Mouse (Mus musculus) embryonic facial prominence, embryonic 13.5 days (tissue): ENCODE results near the gene Ptprz1. TPM values are rescaled to one million over a fixed set of nuclear protein-coding genes. Genes with fewer than 3 reads are reported as not detected.

Experiments used
- ATAC-seq: fragments of 200-750 bp; cut with Nextera tagmentation; 2 replicates; pipeline ENCODE4 v1.8.0; 2017; ENCODE audit warnings: low read depth; ENCODE audit not compliant: insufficient number of reproducible peaks, insufficient read depth, low FRiP score, low TSS enrichment
- H3K27ac ChIP-seq: fragments of 300-500 bp; sonication (generic); 2 replicates; pipeline ENCODE4 v1.5.1; 2015; ENCODE audit warnings: moderate library complexity, mild to moderate bottlenecking, inconsistent platforms
- H3K27me3 ChIP-seq: fragments of 300-500 bp; sonication (generic); 2 replicates; pipeline ENCODE4 v1.6.1; 2015; ENCODE audit warnings: mild to moderate bottlenecking, inconsistent platforms
- H3K36me3 ChIP-seq: fragments of 300-500 bp; sonication (generic); 2 replicates; pipeline ENCODE4 v1.6.1; 2015; ENCODE audit warnings: mild to moderate bottlenecking, inconsistent platforms
- H3K4me1 ChIP-seq: fragments of 300-500 bp; sonication (generic); 2 replicates; pipeline ENCODE4 v1.6.1; 2015; ENCODE audit warnings: inconsistent platforms
- H3K4me2 ChIP-seq: fragments of 300-500 bp; sonication (generic); 2 replicates; pipeline ENCODE4 v1.6.1; 2015; ENCODE audit warnings: moderate library complexity, mild to moderate bottlenecking, inconsistent platforms
- H3K4me3 ChIP-seq: fragments of 300-500 bp; sonication (generic); 2 replicates; pipeline ENCODE4 v1.5.1; 2015; ENCODE audit warnings: mild to moderate bottlenecking, inconsistent platforms
- H3K9ac ChIP-seq: fragments of 300-500 bp; sonication (generic); 2 replicates; pipeline ENCODE4 v1.6.1; 2015; ENCODE audit warnings: mild to moderate bottlenecking, inconsistent platforms
- H3K9me3 ChIP-seq: fragments of 300-500 bp; sonication (generic); 2 replicates; pipeline ENCODE4 v1.6.1; 2016; ENCODE audit warnings: inconsistent platforms
- WGBS: fragments of 180-500 bp; shearing (Covaris S2); methylation state at CpG from one replicate; pipeline ENCODE4 v1.1.7; 2015; ENCODE audit warnings: mixed read lengths; 5-methylcytosine and 5-hydroxymethylcytosine counted together
- polyA plus RNA-seq: library from polyadenylated mRNA; unstranded; fragments of >200 nt; fragmentation: Nextera tagmentation; extraction: Ambion mirVana; gene quantifications from 2 replicates; pipeline ENCODE4 v1.2.1, GENCODE M21; 2015

The Ptprz1 gene
- 19.5 and 25.1 TPM in 2 replicates for polyA plus RNA-seq

DNA sequence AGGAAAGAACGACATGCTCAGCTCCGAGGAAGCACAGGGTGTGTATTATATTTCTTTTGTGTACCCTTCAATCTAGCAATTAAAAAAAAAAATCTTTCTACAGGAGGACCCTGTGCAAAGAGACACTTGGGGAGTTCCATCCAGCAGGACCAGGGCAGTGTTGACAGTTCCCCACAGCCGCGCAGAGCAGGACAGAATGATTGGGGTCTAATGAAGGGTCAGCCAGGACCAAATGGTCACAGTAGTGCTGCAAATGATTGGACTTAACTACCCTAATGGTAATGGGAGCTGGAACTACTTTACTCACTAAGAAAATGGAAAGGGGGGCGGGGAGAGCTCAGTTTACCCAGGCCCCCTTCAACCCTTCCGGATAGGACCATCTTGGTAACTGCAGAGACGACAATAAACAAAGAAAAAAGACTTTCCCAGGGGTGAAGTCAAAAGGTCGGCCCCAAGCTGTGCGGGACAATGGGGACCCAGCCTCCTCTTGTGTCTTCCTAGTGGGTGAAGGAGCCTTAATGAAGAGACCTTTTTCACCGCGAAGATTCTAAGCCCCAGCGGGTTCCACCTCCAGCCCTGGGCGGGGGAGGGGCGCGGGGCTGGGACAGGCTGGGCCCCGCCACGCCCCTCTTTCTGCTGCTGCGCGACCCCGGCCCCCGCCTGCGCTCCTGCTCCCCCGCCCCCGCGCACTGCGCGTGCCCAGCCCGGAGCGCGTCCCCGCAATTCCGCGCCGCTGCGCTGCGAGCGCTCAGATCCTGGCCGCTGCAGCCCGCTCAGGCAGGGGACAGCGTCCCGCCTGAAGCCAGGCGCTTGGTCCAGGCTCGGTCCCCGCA is at the start of gene Ptprz1:
TSS of gene Ptprz1 (plus strand) at position 722 of the 833 bp plus-strand sequence.
- peak within 1 kb of the TSS; percentile 62 for H3K4me3 ChIP-seq
- peak within 1 kb of the TSS; percentile 76 for H3K9ac ChIP-seq
- peaks cover 11% of the 10 kb centered on the region for H3K27me3 ChIP-seq
- no peaks in the 10 kb centered on the region for H3K36me3 ChIP-seq
- under 1% methylated on average over 44 of the region's 44 CpGs for WGBS
- ATAC-seq, result peak; percentile 90
- no peak within 1 kb of the TSS for H3K27ac ChIP-seq
- H3K4me1 ChIP-seq, result peaks cover 11% of the 10 kb centered on the region; the same call in 1 of the 2 replicates
- H3K4me2 ChIP-seq, result peak within 1 kb of the TSS; percentile 93
- no peaks in the 10 kb centered on the region for H3K9me3 ChIP-seq

DNA sequence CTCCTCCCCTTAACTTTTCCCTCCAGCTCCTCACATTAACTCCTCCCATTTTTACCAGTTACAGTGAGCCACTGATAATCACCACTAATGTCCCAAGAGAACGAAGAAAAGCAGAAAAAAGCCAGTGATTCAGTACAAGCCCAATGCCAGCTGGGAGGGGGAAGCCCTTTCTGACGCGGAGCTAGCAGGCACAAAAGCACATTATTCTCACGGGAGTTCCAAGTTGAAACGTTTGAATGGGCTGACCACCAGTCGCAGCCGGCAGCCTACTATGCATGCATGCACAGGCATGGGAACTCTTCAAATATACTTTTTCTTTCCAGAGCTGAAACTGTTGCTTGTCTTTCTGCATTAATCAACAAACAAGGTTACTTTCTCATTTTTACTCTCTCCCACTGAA is 41.7 kb upstream of the Ptprz1 start:
- Histone ChIP-seq H3K4me1 (no peaks in the 10 kb centered on the region), H3K9ac (no peak overlapping the region), H3K4me2 (no peak overlapping the region), H3K36me3 (no peaks in the 10 kb centered on the region), H3K9me3 (no peaks in the 10 kb centered on the region), H3K4me3 (no peak overlapping the region), H3K27ac (no peak overlapping the region), H3K27me3 (no peaks in the 10 kb centered on the region)
- ATAC-seq, result no peak
- WGBS, result 18% methylated on average over 7 of the region's 7 CpGs

DNA sequence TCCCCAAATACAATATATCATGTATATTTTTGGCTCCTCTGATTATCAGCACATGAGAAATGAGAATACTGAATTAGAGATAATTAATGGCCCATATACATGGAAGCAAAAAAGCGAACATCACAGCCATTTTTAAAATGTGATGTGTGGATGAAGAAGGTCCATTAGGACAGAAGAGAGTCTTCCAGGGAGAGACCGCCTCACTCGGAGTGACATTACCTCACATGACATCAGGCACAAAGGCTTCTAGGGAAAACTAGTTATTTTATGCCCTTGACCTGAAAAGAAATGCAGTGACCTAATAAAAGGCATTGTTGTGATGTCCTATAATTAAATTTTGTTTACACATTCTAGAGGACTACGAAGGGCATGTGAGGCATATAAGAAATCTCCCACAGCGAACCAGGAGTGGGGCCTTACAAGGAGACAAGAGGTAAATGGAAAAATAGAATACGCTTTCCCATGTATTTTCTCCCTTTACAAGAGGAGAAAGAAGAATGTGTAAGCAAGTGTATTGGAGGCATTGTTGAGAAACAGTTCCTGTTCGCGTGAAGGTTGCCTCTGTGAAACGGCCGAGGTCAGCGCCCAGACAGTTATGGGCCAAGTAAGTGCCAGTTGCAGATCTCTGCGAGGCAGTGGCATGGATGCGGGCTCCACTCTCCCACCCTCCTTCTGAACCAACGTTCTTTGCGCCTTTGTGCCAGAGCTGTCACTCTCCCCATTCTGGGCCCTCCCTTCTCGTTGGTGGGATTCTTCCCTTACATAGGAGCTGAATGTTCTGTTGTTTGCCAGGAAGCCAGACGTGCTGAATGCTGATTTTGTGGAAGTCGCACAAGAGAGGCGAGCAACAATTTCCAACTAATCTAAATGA is 41.0 kb upstream of the Ptprz1 start:
- Histone ChIP-seq H3K27ac (no peak overlapping the region), H3K4me2 (no peak overlapping the region), H3K9ac (no peak overlapping the region), H3K27me3 (no peaks in the 10 kb centered on the region), H3K4me3 (no peak overlapping the region), H3K9me3 (no peaks in the 10 kb centered on the region), H3K36me3 (no peaks in the 10 kb centered on the region), H3K4me1 (no peaks in the 10 kb centered on the region)
- ATAC-seq, result no peak
- 64% methylated on average over 19 of the region's 19 CpGs for WGBS

DNA sequence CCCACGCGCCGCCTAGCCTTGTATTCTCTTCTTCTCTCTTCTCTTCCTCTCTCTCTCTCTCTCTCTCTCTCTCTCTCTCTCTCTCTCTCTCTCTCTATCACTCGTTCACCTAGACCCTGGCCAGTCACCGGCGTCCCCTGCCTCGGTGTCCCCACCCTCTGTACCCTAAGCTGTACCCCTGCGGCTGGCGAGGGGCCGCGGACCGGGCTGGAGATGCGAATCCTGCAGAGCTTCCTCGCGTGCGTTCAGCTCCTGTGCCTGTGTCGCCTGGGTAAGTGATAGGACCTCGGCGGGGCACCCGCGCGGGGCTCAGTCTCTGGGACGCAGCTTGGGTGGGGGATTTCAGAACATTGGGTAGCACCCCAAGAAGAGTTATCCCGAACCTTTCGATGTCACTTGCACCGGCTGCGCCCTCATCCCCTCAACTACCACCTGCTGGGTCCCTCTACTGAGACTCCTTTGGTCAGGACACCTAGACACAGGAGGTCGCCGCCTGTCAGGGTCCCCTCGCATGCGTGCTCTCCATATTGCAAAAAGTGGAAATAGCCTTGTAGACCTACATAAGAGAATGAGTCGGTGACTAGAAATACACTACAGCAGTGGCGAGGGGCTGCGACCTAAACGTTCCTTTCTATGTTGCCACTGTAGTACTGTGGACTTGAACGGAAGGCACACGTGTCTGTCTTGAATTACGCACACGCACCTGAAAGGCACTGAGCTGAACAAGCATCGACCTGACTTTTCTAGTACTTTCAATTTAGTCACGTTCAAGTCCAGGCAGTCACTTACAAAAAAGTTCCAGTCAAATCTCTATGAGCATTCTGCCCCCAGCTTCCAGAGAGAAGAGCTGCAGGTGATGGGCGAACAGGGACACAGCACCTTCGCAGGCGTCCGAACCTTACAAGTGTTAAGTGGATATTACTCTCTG is 576 bp downstream of the Ptprz1 start:
- Histone ChIP-seq H3K9me3 (no peaks in the 10 kb centered on the region), H3K4me3 (peak overlapping the region; percentile 62), H3K9ac (peak overlapping the region; percentile 76), H3K36me3 (no peaks in the 10 kb centered on the region), H3K4me1 (peaks cover 11% of the 10 kb centered on the region; the same call in 1 of the 2 replicates), H3K27ac (no peak overlapping the region), H3K27me3 (peaks cover 11% of the 10 kb centered on the region), H3K4me2 (peak overlapping the region; percentile 93)
- 1% methylated on average over 45 of the region's 45 CpGs for WGBS
- peak; percentile 32; the same call in 1 of the 2 replicates for ATAC-seq

DNA sequence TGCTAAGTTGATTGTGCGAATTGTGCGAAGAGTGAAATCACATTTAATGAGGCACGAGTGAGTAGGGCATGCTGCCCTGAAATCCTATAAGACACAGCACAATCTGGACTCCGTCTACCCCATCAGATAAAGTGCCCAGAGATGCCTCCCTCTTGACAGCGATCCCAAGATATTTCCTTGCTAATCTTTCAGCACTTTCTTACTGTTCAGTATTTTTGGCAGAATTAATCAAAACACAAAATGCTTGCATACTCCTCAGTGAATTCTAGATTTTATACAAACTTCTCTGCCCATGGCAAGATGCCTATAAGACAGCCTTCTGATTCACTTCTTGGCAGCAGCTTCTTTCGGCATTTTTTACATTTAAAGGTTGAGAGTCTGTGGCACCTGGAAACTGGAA is 12.7 kb downstream of the Ptprz1 start:
- Histone ChIP-seq H3K27me3 (no peaks in the 10 kb centered on the region), H3K4me3 (no peak overlapping the region), H3K9ac (no peak overlapping the region), H3K36me3 (no peaks in the 10 kb centered on the region), H3K4me1 (no peaks in the 10 kb centered on the region), H3K27ac (no peak overlapping the region), H3K9me3 (no peaks in the 10 kb centered on the region), H3K4me2 (no peak overlapping the region)
- no peak for ATAC-seq
- WGBS, result 80% methylated on average over 6 of the region's 6 CpGs

DNA sequence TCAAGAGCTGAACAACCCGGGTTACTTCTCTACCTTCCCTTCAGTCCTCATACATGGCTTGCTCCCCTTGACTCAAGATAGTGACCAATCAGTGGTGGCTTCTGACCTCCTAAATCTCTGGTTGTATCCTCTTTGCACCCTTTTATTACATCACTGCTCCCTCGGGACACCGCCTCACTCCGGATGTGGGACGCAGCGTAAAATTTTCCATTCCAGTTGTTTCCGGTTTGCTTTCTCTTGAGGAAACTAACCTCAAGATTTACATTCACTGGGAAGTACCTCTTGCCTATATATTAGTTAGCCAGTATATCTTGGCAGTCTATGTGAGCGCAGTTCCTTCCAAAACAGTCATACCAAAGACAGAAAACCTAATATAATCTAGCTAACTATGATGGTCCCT is 14.0 kb downstream of the Ptprz1 start:
- 95% methylated on average over 8 of the region's 8 CpGs for WGBS
- Histone ChIP-seq H3K9ac (no peak overlapping the region), H3K4me2 (no peak overlapping the region), H3K4me1 (no peaks in the 10 kb centered on the region), H3K36me3 (no peaks in the 10 kb centered on the region), H3K9me3 (no peaks in the 10 kb centered on the region), H3K4me3 (no peak overlapping the region), H3K27me3 (no peaks in the 10 kb centered on the region), H3K27ac (no peak overlapping the region)
- no peak for ATAC-seq

DNA sequence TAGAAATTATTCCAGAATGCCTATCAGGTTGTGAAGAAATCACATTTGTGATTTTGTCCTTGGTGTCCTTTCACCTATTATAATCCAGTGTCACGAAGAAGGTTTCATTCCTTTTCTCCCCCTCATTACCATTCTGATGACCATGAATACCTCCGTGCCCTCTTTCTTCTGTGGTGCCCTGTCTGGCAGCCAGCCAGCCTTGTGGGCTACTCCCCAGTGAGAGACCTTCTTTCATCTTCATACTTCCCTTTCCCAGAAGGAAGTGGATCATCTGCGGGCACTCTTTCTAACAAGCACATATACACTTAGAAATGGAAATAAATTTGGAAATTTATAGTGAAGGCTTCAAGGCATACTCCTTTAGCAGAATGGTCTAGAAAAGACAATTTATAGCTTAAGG is 26.7 kb downstream of the Ptprz1 start:
- Histone ChIP-seq H3K4me3 (no peak overlapping the region), H3K4me1 (no peaks in the 10 kb centered on the region), H3K9ac (no peak overlapping the region), H3K27ac (no peak overlapping the region), H3K9me3 (no peaks in the 10 kb centered on the region), H3K36me3 (no peaks in the 10 kb centered on the region), H3K4me2 (no peak overlapping the region), H3K27me3 (no peaks in the 10 kb centered on the region)
- WGBS, result 56% methylated on average over 3 of the region's 3 CpGs
- no peak for ATAC-seq

DNA sequence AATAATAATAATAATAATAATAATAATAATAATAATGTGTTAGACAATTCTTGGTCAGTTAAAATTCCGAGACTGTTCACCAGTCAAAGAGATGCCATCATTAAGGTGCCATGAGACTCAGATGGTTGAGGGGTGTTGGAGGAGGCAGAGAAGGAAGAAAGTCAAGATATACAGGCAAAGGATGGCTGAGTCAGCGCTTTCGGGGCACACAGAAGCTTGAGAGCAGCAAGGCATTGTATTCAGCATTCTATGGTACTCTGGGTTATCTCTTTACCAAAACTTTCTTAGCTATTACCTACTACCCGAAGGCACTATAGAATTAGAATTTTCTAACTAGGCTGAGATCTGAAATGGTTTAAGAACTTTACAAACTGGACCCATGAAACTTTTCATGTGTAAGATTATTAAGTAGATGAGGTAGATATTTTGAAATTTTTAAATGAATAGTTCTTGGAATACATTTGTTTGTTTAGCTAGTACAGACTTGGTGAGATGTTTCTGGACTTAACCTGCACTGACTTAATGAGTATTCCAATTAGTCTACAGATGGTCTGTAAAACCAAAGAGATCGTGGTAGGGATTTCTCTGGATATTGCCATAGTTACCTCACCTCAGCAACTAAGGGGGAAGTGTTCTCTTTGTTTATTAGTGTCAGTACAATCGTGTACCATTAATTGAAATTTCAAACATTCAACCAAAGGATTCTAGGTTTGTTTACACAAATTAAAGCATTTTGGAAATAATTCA is 33.4 kb downstream of the Ptprz1 start:
- Histone ChIP-seq H3K9ac (no peak overlapping the region), H3K4me1 (no peaks in the 10 kb centered on the region), H3K4me3 (no peak overlapping the region), H3K9me3 (no peaks in the 10 kb centered on the region), H3K27ac (no peak overlapping the region), H3K36me3 (no peaks in the 10 kb centered on the region), H3K4me2 (no peak overlapping the region), H3K27me3 (no peaks in the 10 kb centered on the region)
- 81% methylated on average over 6 of the region's 6 CpGs for WGBS
- no peak for ATAC-seq

DNA sequence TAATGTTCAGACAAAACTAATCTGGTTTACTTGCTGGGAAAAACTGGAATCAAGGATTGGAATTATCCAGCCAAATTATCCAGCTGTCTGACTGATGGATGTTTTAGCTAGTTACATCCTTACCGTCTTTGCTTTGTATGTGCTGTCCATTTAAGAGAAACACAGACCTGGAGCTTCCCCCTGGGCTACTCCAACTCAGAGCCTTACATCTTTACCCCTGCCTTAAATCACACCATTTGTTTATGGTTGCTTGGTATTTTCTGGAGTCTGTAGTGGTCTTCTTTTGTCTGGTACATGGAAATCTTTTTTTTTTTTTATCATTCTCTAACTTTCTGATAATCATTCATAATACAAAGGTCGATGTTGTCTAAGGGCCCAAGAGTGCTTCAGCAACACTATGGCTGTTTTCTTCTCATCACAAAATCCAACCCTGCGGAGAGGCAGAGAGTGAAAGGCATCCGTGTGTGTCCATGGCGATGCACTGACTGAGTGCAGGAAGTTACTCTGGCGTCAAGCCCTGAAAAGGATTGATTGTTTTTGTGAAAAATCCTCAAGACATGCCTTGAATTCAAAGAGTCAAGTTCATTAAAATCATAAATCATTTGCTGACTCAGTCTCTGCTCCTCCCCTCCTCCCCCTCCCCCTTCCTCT is 34.1 kb downstream of the Ptprz1 start:
- Histone ChIP-seq H3K4me3 (no peak overlapping the region), H3K27me3 (no peaks in the 10 kb centered on the region), H3K9ac (no peak overlapping the region), H3K4me2 (no peak overlapping the region), H3K27ac (no peak overlapping the region), H3K36me3 (no peaks in the 10 kb centered on the region), H3K9me3 (no peaks in the 10 kb centered on the region), H3K4me1 (no peaks in the 10 kb centered on the region)
- WGBS, result 58% methylated on average over 6 of the region's 6 CpGs
- ATAC-seq, result no peak

DNA sequence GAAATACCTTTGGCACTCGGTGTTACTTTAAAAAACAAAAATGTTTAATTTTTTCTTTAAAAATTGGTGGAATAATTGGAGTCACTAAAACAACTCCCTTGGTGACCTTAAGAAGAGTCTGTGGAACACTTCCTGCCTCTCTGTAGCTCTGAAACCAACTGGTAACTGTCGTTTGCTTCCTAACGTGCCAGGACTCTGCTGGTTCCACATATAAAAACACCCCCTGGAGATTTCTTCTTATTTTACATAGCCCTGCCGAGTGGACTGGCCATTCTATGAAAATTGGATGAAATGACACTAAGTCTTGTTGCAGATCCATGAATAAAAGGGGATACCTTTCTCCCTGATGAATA is 34.6 kb downstream of the Ptprz1 start:
- Histone ChIP-seq H3K36me3 (no peaks in the 10 kb centered on the region), H3K4me3 (no peak overlapping the region), H3K9me3 (no peaks in the 10 kb centered on the region), H3K27ac (no peak overlapping the region), H3K4me2 (no peak overlapping the region), H3K27me3 (no peaks in the 10 kb centered on the region), H3K4me1 (no peaks in the 10 kb centered on the region), H3K9ac (no peak overlapping the region)
- ATAC-seq, result no peak
- 43% methylated on average over 4 of the region's 4 CpGs for WGBS
